Mouse (Mus musculus): ENCODE results near the gene Map3k6. TPM values are rescaled to one million over a fixed set of nuclear protein-coding genes. Genes with fewer than 3 reads are reported as not detected.

Map3k6 gene
- total RNA-seq, 2 experiments from 2014 or later, result 1.3 to 4.8 TPM

DNA sequence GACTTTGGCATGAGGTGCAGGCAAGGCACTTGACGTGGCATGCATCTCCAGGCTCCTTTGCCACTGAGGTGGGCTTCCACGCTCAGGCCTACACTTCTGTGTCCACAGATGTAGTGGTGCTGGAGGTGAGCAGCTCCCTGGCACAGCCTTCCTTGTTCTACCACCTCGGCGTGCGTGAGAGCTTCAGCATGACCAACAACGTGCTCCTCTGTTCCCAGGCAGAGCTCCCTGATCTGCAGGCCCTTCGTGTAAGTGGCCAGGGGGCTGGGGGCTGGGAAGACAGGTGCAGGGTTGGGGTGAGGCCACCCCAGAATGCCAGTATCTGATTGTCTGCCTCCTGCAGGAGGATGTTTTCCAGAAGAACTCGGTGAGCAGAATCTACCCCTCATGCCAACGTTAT is 2.1 kb downstream of the Map3k6 start:
- intact Hi-C loops (cut with DNase I), result no loop called here
- DNase-seq (ENCODE audit: extremely low spot score in 1 of 2, low spot score in 2 of 2), result no peak

DNA sequence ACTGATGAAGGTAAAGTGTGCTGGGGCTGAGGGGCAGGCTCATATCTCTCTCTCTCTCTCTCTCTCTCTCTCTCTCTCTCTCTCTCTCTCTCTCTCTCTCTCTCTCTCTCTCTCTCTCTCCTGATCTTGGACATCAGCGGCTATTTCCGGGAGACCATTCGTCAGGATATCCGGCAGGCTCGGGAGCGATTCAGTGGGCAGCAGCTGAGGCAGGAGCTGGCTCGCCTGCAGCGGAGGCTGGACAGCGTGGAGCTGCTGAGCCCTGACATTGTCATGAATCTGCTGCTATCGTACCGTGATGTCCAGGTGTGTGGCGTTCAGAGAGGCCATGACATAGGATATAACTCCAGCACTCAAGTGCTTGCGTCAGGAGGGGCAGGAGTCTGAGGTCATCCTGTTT is 2.9 kb downstream of the Map3k6 start:
- intact Hi-C loops (cut with DNase I), result no loop called here

DNA sequence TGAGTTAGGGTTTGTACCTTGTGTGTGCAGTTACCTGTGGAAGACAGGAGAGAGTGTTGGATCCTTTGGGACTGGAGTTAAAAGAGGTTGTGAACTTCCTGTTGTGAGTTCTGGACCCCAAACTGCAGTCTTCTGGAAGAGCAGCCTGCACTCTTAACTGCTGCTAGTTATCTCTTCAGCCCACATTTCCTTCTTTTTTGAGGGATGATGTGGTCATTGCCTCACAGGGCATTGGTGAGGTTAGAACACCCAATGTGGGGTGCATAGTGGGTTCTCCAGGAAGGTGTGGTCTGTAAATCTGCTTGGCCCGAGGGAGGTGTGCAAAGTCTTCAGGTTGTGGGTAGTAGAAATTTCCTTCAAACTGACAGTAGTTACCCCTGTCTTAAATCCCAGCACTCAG is 3.7 kb downstream of the Map3k6 start:
- intact Hi-C loops (cut with DNase I), result no loop called here
- DNase-seq (ENCODE audit: extremely low spot score in 1 of 2, low spot score in 2 of 2), result no peak

More for the DNA sequence above, 2.9 kb downstream of the Map3k6 start:
- DNase-seq (ENCODE audit: extremely low spot score in 1 of 2, low spot score in 2 of 2), result no peak

DNA sequence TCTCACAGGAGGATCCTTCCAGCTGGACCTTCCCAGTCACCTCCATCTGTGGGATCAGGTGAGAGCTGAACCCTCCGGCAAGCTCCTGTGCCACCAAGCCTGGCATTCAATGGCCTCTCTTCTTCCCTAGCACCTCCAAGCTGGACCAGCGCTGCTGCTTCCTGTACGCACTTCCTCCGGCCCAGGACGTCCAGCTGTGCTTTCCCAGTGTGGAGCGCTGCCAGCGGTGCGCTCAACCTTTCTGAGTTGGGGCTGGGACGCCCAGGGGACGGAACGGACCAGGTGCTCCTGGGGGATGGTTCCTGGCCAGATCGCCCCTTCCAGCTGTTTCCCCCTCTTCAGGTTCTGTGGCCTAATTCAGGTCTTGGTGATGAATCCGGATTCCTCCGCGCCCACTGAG is 6.5 kb downstream of the Map3k6 start:
- intact Hi-C loops (cut with DNase I), result no loop called here

DNA sequence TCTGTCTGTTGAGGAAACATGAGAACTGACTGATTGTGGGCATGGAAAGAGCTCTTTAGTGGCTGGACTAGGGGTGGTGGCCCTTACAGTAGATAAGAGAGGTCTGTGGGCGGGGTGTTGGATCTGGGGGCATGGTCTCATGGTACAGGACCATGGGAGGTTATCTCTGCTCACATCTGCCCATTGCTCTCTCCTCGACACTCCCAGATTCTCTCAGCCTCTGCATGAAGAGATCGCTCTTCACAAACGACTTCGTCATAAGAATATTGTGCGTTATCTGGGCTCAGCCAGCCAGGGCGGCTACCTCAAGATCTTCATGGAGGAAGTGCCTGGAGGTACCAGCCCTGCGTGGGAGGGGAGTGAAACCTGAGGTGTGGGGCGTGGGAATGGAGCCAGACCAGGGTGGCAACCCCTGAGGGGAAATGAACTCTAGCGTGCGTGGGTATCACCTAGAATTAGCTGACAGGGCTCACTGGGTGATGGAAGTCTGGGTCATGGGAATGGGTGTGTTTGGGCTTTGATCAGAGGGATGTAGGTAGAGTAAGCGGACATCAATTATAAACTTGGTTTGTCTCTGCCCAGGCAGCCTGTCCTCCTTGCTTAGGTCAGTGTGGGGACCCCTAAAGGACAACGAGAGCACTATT is 7.3 kb downstream of the Map3k6 start:
- no peak for DNase-seq (ENCODE audit: extremely low spot score in 1 of 2, low spot score in 2 of 2)
- intact Hi-C loops (cut with DNase I), result no loop called here

More for the DNA sequence above, 6.5 kb downstream of the Map3k6 start:
- DNase-seq (ENCODE audit: extremely low spot score in 1 of 2, low spot score in 2 of 2), result peak in 1 of 2 experiments; percentile 50

DNA sequence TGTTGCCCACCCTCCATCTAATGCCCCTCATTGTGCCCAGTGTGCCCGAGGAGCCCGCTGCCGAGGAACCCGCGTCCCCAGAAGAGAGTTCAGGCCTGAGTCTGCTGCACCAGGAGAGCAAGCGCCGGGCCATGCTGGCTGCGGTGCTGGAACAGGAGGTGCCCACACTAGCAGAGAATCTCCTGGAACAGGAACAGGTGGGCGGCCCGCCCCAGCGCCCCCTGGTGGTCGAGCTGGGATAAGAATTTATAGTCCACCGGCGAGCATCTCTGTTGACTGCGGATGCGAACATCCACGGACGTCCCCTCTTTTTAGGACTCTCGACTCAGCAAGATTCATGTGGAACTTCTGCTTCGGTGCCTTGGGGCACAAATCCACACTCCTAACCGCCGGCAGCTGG is 10.0 kb downstream of the Map3k6 start:
- peak; percentile 53 to 82 for DNase-seq (ENCODE audit: extremely low spot score in 1 of 2, low spot score in 2 of 2)
- intact Hi-C loops (cut with DNase I), result no loop called here

DNA sequence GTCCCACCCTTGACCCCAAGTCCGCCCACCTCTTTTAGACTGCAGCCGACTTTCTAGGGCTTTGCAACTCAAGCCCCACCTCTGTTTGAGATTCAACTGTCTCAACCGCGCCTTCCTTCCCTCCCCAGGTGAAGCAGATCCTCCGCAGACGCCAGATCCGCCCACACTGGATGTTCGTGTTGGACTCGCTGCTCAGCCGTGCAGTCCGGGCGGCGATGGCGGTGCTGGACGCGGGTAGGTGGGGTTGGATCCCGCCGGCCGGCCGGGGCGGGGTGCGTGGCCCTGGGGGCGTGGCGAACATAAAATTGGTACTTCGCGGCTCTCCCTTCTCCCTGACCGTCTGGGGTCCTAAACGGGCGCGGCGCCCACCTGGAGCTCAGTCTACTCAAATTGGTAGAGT is 10.6 kb downstream of the Map3k6 start:
- DNase-seq (ENCODE audit: extremely low spot score in 1 of 2, low spot score in 2 of 2), result peak in 1 of 2 experiments; percentile 49
- intact Hi-C loops (cut with DNase I), result no loop called here

DNA sequence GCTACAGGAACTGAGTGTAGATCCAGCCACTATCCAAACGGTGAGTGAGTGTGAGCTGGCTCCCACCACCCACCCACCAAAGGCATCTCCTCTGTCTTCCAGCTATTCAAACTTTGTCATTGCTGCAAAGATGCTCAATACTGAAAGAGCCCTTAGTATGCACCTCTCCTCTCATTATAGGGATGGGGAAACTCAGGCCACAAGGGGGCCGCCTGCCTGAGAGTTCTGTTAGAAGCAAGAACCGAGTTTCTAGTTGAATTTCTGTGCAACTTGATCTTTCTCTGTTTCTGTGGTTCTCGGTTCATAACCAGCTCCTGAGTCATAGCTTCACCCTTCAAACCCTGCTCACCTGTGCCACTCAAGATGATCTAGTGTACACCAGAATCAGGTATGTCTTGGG is 11.5 kb downstream of the Map3k6 start:
- intact Hi-C loops (cut with DNase I), result no loop called here
- no peak for DNase-seq (ENCODE audit: extremely low spot score in 1 of 2, low spot score in 2 of 2)

DNA sequence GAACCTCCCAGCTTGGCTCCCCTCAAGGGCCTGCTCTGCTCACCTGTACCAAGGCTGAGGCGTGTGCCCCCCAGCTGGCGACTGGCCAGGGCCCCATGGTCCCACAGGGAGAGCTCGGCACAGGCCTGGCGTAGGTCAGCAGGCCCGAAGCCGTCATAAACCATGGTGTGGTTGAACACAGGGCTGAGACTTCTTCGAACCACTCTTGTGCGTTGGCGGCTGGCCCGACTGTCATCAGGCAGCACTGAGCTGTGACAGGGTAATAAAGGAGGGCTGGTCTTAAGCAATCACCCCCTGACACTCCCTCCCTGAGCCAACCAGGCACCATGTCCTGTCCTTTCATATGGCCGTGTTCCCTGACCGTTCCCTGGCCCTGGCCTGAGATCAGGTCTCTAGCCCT is 12.8 kb downstream of the Map3k6 start:
- DNase-seq (ENCODE audit: extremely low spot score in 1 of 2, low spot score in 2 of 2), result no peak
- intact Hi-C loops (cut with DNase I), result no loop called here

DNA sequence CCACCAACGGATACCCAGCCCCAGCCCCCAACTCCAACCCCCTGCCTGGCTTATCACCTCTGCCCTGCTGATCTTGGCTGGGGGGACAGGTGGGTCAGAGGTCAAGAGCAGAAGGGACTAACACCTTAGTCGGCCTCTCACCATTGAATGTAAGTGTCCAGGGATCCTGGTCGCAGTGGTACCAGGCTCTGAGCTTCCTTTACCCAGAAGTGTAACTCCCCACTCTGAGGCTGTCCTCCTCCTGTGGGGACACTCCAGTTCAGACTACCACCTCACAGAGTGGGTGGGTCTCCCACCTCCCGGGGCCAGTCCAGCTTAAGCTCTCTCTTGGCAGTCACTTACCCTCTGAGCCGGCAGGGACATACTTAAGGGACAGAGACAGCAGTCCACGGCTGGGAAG is 14.8 kb downstream of the Map3k6 start:
- intact Hi-C loops (cut with DNase I), result no loop called here

DNA sequence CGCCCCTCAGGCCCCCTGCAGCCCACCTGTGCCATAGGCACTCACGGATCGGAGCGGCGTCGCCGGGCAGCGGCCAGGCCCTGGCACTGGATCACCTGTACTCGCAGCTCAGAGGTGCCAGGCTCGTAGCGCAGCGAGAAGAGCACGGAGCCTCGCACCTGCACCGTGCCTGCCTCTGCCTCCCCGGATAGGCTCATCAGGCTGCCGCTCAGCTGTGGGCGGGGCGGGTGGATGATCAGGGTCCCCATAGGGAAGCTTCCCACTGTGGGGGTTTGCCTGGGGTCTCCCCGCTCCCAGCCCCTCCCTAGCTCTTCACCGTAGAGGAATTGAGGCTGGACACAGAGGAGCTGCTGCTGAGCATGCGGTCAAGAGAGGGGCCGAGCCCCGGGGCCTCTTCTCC is 16.2 kb downstream of the Map3k6 start:
- intact Hi-C loops (cut with DNase I), result no loop called here
- no peak for DNase-seq (ENCODE audit: extremely low spot score in 1 of 2, low spot score in 2 of 2)

More for the DNA sequence above, 14.8 kb downstream of the Map3k6 start:
- DNase-seq (ENCODE audit: extremely low spot score in 1 of 2, low spot score in 2 of 2), result no peak

DNA sequence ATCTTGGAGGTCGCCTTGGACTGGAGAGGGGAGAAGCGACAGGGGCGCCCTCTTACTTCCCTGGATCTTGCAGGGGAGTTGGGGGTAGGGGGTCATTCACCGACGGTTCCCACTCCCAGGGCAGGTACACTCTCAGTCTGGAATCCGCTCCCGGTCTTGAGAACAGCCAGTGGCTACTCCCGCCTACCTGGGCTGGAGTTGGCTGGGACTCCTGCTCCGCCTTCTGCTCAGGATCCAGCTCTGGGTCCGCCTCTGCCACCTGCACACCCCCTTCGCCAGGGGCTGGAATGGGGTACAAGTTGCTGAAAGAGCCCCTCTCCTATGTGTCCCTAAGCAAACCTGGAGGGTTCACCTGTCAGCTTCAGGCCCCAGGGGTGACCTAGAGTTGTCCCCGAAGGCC is 16.6 kb downstream of the Map3k6 start:
- no peak for DNase-seq (ENCODE audit: extremely low spot score in 1 of 2, low spot score in 2 of 2)
- intact Hi-C loops (cut with DNase I), result no loop called here

DNA sequence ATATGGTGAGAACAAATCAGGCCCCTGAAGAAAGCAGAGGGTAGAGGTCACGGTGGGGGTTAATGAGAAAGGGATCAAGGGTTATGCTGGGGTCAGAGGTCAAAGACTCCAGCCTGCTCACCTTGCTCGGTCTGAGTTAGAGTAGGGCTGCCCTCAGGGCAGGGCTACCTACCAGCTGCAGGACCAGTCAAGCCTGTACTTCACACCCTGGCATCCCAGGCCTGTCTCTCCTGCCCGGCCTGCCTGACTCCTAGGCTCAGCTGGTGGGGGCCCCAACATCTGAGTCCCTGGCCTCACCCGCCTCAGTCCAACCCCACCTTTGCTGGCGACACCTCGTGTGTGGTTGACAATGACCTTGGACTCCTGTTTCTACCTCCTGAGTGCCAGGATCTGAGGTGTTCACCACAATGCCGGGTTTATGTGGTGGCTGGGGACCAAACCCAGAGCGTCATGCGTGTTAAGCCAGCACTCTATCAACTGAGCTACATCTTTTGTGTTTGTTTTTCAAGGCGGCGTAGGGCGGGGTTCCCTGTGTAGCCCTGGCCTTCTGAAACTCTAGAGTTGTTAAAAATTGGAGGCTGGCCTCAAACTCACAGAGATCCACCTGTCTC is 17.3 kb downstream of the Map3k6 start:
- intact Hi-C loops (cut with DNase I), result no loop called here
- DNase-seq (ENCODE audit: extremely low spot score in 1 of 2, low spot score in 2 of 2), result no peak

DNA sequence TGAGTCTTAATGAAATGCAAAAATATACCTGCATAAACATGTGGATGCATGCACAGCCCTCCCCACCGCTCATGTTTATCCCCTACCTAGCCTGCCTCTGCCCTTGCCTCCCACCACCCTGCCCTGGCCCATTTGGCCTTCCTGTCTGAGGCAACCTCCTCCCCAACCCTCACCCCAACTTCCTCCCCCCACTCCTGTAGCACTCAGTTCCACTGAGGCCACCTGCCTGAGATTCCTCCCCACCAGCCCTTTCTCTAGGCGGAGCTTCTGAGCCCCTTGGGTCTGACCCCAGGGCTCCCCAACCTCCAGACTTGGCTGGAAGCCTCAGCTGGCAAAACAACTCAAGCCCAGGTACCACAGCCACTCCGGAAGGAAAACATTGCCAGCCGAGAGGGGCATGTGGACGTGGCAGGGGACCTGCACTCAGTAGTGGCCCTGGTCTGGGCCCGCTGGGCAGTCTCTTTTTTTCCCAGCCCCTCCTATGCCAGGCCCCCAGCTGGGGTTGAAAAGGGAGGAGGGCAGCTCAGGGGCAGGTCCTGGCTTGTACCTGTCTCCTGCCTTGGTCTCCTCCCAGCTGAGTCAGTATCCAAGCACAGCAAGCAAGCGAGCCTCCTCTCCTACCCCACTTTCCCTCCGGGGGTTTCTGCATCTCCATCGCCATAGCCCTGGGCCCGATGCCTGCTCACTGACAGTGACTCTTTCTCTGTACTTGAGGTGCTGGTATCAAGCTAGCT is 21.2 kb downstream of the Map3k6 start:
- intact Hi-C loops (cut with DNase I), result no loop called here
- DNase-seq (ENCODE audit: extremely low spot score in 1 of 2, low spot score in 2 of 2), result no peak

DNA sequence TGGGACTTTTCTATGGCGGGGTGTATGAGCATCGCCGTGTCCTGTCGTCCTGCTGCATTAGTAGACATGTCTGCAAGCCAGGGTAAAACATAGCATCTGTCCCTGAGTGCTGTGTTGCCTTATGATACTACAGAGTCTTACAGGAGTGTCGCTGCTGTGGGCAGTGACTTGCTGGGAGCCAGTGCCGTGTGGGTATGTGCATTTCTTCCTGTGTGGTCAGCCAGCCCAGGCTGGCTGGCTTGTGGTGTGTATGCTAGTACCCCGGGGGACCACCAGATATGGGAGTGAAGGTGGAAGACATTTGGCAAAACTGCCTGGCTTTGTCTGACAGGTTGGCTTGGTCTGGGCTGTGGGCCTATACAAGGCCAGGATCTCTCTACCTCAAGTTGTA is 21.8 kb downstream of the Map3k6 start:
- no peak for DNase-seq (ENCODE audit: extremely low spot score in 1 of 2, low spot score in 2 of 2)
- intact Hi-C loops (cut with DNase I), result no loop called here

DNA sequence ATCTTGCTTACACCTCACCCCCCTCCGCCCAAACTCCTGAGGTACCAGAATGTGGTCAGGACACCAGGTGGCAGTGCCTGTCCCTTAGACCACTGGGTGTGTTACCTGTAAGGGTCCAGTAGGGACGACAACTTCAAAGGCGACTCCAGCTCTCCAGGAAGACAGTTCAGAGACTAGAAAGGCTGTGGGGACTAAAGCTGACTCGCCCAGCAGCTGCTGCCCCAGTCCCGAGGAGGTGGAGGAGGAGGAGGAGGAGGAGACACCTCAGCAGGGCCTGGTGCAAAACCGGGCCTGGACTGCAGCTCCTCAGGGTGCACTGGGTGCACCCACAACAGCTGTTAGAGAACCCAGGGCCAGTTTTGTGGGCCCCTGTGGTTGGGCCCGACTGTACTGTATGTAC is 22.3 kb downstream of the Map3k6 start, which contains the start of gene Sytl1:
Sytl1 (minus strand) TSS at position 232 of the 400 bp plus-strand sequence.
- intact Hi-C loops (cut with DNase I), result no loop called here
- no peak for DNase-seq (ENCODE audit: extremely low spot score in 1 of 2, low spot score in 2 of 2)

DNA sequence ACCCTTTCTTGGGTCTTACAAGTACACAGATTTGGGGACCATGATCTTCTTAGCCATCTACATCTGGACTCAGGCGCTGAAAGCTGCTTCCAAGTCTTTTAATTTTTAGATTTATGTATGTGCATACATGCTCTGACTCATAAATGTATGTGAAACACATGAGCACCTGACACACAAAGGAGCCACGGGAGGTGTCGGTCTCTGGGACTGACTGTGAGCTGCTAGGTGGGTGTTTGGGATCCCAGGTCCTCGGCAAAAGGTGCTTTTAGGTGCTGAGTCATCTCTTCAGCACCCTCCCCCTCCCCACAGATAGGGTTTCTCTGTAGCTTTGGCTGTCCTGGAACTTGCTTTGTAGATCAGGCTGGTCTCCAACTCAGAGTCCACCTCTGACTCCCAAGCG is 23.1 kb downstream of the Map3k6 start:
- no peak for DNase-seq (ENCODE audit: extremely low spot score in 1 of 2, low spot score in 2 of 2)
- intact Hi-C loops (cut with DNase I), result no loop called here

DNA sequence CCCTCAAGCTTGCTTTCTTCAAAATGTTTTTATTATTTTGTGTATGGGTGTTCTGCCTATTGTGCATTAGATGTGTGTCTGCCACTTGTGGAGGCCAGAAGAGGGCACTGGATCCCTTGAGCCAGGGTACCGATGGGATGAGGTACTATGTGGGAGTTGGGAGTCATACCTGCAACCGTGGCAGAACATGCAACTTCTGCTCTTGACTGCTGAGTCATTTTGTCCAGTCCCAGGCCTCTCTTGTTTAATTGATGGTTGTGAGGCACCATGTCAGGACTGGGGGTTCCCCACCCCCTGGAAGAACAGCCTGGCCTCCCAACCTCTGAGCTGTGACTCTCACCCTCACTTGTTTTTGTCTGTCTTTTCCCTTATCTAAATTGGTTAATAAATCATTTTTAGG is 23.9 kb downstream of the Map3k6 start:
- no peak for DNase-seq (ENCODE audit: extremely low spot score in 1 of 2, low spot score in 2 of 2)
- intact Hi-C loops (cut with DNase I), result no loop called here

DNA sequence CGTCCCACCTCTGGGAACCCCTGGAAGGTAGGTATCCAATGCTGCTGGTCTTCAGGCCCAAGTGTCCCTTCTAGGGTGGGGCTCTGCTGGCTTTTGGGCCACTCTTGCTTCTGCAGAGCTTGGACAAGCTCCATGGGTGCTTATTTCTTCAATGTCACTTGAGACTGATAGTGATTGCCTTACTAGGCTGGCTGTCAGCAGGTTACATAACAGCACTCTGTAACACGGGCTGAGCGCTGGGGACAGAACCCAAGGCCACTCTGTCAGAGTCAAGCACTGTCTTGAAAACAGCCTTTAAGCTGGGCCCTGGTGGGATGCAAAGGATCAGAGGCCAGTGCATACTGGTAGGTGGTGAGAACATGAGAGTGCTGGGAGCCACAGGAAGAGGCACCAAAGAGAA is 24.7 kb downstream of the Map3k6 start:
- no peak for DNase-seq (ENCODE audit: extremely low spot score in 1 of 2, low spot score in 2 of 2)
- intact Hi-C loops (cut with DNase I), result no loop called here

DNA sequence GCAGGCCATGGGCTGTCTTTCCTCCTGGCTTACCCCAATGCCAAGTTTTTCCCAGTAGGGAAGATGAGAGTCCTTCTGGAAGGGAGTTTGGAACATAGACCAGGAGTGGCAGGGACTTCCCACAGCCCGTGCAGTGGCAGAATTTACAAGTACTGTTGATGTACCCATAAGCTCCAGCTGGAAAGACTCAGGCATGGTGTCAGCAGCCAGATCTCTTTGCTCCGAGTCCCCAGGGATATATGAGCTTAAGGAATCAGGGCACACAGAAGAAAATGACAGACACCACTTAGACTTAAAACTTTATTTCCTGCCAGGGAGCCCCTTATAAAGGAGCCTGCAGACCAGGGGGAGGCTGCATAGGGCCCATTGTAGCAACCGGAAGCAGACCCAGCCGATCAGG is 25.1 kb downstream of the Map3k6 start:
- DNase-seq (ENCODE audit: extremely low spot score in 1 of 2, low spot score in 2 of 2), result no peak
- intact Hi-C loops (cut with DNase I), result no loop called here

Measured in left cerebral cortex, postnatal 10 days (tissue).